Mouse (Mus musculus) adrenal gland, adult 2 months (tissue): ENCODE results near the gene Kdm4c. TPM values are rescaled to one million over a fixed set of nuclear protein-coding genes. Genes with fewer than 3 reads are reported as not detected.
"Not testable (repeated sequence)": the region's sequence is repeated elsewhere in the genome, so short reads cannot be mapped to it uniquely, and the experiment has no call there.

ENCODE experiments used
- DNase-seq: peaks from one replicate; pipeline ENCODE4 v3.0.0; 2021
- long read RNA-seq: library from polyadenylated mRNA; stranded (forward); transcript quantifications from one replicate; pipeline ENCODE4 v2.0.0, GENCODE M21; 2021
- polyA plus RNA-seq: library from polyadenylated mRNA; depleted of rRNA; stranded (reverse); fragments of >200 nt; gene quantifications from 2 replicates; pipeline ENCODE4 v1.2.3, GENCODE M21; 2012; rRNA removed
- total RNA-seq, 2 experiments: library from RNA; stranded (reverse); gene quantifications; 2 replicates each; pipeline ENCODE4 v1.2.3; 2021

Kdm4c gene
- total RNA-seq (10 to 100 TPM; 20.6 TPM), polyA plus RNA-seq (0.57 and 0.90 TPM in 2 replicates)
- long read RNA-seq, full-length matches to known transcripts, result 7 of 10 reads
- long read RNA-seq, partial matches to known transcripts, result 1 of 10 reads
- long read RNA-seq, other reads (novel, unspliced or antisense), result 2 of 10 reads

- DNase-seq, result no peak
Observed at GRCm38 (mm10) chr4:74242176-74242575, at the start of gene Kdm4c. TSS of gene Kdm4c (plus strand) at chr4:74242497.

GRCm38 (mm10) chr4:74201281-74201811, 41.0 kb upstream of the Kdm4c start:
- no peak for DNase-seq

GRCm38 (mm10) chr4:74221780-74222179, 20.5 kb upstream of the Kdm4c start:
- DNase-seq, result not testable (repeated sequence)

DNA sequence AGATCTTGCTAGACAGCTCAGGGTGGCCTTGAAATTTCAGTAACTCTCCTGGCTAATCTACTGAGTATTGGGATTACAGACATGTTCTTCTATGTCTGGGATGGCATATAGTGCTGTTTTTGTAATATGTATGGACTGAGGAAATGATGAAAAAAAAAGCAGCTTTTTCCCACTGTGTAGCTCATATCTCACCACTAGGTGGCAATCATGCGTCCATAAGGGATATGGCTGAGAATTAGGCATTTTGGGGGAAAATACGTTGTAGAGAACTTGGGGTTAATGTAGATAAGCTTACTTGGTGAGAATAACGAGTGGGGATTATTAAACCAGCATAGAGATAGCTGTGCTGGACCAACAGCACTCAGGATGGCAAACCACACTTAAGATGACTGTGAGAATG, 19.9 kb upstream of the Kdm4c start:
- no peak for DNase-seq

- DNase-seq, result no peak
Observed at GRCm38 (mm10) chr4:74224210-74224609, 18.1 kb upstream of the Kdm4c start.

- DNase-seq, result peak; percentile 10
Observed at GRCm38 (mm10) chr4:74230994-74231393, 11.3 kb upstream of the Kdm4c start.

GRCm38 (mm10) chr4:74231405-74231804, 10.9 kb upstream of the Kdm4c start:
- DNase-seq, result peak; percentile 41

DNA sequence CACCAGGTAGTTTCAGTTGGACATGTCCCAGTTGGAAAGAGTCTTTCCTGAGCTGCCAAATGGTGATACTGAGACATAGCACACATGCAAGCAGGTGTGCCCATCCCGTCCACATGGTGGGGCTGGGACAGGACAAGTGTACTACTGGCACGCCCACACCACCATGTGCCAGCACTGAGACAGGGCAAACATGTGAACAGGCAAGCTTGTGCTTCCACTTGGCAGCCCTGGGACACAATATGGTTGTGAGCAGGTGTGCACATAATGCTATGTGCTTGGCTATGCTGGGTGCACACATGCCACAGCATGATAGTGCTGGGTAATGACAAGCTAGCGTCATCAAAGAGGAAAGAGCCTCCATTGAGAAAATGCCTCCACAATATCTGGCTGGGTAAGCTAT, 8.8 kb upstream of the Kdm4c start:
- DNase-seq, result no peak

GRCm38 (mm10) chr4:74251348-74252244, 9.3 kb downstream of the Kdm4c start:
- peak; percentile 98 for DNase-seq

DNA sequence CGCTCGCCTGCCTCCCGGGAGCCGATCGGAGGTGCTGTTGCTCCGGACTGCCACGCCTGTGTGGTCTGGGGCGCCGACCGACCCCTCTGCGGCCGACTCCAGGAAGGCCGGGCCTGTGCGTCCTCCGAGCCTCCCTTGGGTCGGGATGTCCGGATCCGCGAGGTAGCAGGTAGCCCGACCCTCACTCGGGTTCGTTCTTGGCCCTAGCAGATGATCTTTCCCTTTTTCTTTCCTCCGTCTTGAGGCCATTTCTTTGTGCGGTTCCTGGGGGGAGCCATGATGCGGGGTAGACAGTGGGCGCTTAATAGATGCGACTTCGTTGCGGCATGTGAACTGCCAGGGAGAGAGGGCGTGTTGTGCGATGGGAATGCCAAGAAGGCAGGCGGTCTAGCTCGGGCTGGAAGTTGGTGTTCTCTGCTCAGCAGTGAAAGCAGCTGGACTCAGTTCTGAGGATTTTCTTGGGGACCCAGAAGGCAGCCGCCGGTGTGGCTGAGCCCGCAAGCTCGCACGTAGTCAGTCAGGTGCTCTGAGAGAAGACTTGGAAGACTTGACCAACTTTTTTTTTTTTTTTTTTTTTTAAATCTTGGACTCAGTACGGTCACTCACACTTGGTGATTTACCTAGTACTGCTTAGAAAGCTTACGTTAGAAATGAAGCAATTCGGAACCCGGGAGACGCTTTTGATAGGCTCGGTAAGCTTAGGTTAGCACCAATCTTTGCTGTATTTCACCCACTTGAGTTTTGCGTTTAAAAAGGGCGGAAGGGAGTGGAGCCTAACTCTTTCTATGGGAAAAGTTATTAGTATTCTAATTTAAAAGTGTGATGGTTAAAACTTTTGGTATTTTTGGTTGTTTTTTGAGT, 10.2 kb downstream of the Kdm4c start:
- DNase-seq, result no peak

GRCm38 (mm10) chr4:74257882-74258281, 15.6 kb downstream of the Kdm4c start:
- no peak for DNase-seq

GRCm38 (mm10) chr4:74258538-74258937, 16.2 kb downstream of the Kdm4c start:
- no peak for DNase-seq

GRCm38 (mm10) chr4:74259331-74259730, 17.0 kb downstream of the Kdm4c start:
- no peak for DNase-seq

DNA sequence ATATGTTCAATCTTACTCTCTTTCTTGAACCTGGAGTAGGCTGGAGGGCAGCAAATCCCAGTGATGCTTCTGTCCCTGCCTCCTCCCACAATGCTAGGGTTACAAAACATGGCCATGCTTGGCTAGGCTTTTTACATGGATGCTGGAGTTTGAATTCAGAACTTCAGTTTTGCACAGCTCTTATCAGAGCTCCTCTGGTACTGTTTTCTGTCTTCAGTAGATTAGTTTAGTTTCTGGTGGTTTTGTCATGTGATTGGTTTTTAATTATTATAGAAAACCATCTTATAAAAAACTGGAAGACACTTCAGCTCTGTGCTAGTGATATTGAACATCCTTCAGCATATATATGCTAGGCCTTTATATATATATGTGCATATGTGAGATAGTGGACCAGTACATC, 19.6 kb downstream of the Kdm4c start:
- DNase-seq, result no peak

DNA sequence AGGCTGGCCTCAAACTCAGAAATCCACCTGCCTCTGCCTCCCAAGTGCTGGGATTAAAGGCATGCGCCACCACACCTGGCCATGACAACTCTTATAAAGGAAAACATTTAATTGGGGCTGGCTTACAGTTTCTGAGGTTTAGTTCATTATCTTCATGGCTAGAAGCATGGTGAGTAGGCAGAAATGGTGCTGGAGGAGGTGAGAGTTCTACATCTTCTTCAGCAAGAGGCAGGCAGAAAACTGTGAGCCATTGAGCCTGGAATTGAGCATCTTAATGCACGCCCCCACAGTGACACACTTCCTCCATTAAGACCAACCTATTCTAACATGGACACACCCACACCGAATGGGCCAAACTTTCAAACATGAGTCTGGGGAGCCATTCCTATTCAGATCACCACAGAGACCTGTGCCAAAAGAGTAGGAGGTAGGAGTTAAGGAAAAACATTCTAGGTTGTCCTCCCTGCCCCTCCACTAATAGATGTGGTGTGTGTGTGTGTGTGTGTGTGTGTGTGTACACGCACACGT, 22.2 kb downstream of the Kdm4c start:
- DNase-seq, result no peak

DNA sequence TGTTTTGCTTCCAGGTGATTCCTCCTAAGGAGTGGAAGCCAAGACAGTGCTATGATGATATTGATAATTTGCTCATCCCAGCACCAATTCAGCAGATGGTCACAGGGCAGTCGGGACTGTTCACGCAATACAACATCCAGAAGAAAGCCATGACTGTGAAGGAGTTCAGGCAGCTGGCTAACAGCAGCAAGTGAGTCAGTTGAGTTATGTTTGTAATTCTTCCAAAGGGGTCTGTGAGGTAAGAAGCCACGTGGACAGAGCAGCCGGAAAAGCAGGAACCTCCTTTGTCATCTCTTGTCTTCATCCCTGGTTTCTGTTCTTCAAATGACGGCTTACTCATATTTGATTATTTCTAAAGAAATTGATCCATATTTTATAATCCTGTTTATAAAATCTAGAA, 28.9 kb downstream of the Kdm4c start:
- DNase-seq, result no peak

GRCm38 (mm10) chr4:74277486-74277885, 35.2 kb downstream of the Kdm4c start:
- no peak for DNase-seq

DNA sequence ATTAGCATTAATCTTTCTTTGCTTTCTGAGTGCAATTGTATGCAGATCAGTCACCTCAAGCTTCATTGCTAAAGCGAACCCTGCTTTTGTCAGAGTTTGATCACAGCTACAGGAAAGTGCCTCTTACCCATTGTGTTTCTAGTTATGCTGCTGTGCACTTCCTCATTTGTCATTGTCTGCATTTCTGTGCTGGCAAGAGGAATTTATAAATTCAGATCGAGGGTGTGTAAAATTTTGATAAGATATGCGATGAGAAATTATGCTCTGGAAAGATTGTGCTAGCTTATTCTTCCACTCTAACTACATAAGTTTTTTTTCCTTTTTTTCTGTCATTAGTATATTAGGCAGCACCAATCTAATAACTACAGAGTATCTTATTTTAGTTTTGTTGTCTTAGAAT, 37.9 kb downstream of the Kdm4c start:
- DNase-seq, result no peak

GRCm38 (mm10) chr4:74287851-74288250, 45.6 kb downstream of the Kdm4c start:
- no peak for DNase-seq

DNA sequence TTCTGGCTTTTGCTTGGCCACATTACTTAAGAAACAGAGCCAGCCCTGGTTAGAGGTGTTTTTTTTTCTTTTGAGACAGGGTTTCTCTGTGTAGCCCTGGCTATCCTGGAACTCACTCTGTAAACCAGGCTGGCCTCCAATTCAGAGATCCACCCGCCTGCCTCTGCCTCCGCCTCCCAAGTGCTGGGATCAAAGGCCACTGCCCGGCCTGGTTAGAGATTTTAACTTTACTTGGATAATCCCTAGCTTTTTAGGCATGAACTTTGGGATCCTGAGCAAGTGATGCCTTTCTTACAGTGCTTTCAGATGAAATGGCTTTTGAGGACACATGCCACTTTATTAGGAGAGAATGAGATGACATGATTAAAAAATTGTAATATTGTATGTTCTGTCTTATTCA, 52.4 kb downstream of the Kdm4c start:
- peak; percentile 4 for DNase-seq

DNA sequence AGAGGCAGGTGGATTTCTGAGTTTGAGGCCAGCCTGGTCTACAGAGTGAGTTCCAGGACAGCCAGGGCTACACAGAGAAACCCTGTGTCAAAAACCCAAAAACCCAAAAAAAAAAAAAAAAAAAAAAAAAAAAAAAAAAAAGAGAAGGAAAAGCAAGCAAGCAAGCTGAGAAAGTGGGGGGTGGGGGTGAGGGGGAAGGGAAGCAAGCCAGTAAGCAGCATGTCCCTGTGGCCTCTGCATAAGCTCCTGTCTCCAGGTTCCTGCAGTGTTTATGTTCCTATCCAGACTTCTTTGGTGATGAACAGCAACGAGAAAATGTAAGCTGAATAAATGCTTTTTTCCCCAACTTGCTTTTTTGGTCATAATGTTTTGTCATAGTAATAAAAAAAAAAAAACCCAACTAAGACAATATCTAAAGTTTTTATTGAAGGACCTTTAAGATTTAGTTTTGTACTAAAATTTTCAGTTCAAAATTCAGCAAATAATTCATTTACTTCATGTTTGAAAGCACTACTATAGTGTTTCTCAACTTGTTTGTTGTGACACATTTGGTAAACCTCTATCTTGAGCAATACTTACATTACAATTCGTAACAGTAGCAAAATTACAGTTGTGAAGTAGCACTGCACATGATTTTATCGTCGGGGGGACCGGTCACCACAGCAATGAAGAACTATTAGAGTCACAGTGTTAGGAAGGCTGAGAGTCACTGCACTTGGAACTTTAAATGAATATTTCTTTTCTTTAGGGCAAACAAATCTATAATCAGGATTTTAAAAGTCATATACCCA, 63.2 kb downstream of the Kdm4c start:
- DNase-seq, result no peak
